Mouse (Mus musculus) CH12.LX (cell line): ENCODE measurements around the gene Scfd2. TPM values are rescaled to one million over a fixed set of nuclear protein-coding genes. Genes with fewer than 3 reads are reported as not detected.

Experiments used
- DNase-seq: peaks from one replicate; pipeline ENCODE4 v3.0.0-alpha.2; 2013; ENCODE audit errors: extremely low read depth
- H3K27ac ChIP-seq: 2 replicates; pipeline ENCODE4 v1.5.1; 2012; ENCODE audit warnings: low read depth, mild to moderate bottlenecking, control low read depth, moderate library complexity; ENCODE audit not compliant: insufficient read depth
- H3K27me3 ChIP-seq: replicated peaks from 2 replicates; pipeline ENCODE3; 2012; ENCODE audit warnings: inconsistent platforms
- H3K36me3 ChIP-seq, 2 experiments: replicated peaks in 1 of 2; 2 replicates each; pipeline versions ENCODE3 to v1.6.1; 2012; ENCODE audit warnings: inconsistent platforms in 1 of 2, low read length in 1 of 2, mild to moderate bottlenecking in 1 of 2, mixed read lengths in 1 of 2, moderate library complexity in 1 of 2; ENCODE audit not compliant: control insufficient read depth in 1 of 2, insufficient read depth in 1 of 2
- H3K4me1 ChIP-seq, 2 experiments: 2 replicates each; pipeline ENCODE4 v1.6.1; 2012; ENCODE audit warnings: inconsistent platforms in 1 of 2, moderate library complexity in 1 of 2; ENCODE audit not compliant: insufficient read depth in 2 of 2, control insufficient read depth in 1 of 2
- H3K4me2 ChIP-seq: 2 replicates; pipeline ENCODE4 v1.6.1; 2012; ENCODE audit warnings: low read depth, mild to moderate bottlenecking, control low read depth; ENCODE audit not compliant: poor library complexity, insufficient read depth, severe bottlenecking
- H3K4me3 ChIP-seq, 3 experiments: fragments of 150-350 bp in 1 of 3; sonication (generic) in 1 of 3; replicated peaks in 1 of 3; 2 replicates each; pipeline versions ENCODE3 to v1.5.1; 2011 to 2012; ENCODE audit warnings: low read depth in 2 of 3, low read length in 2 of 3, mild to moderate bottlenecking in 2 of 3, moderate library complexity in 2 of 3, control low read depth in 1 of 3, improper control_type of control experiment in 1 of 3, inconsistent platforms in 1 of 3, mixed read lengths in 1 of 3; ENCODE audit not compliant: poor library complexity in 1 of 3
- H3K79me2 ChIP-seq: replicated peaks from 2 replicates; pipeline ENCODE4 v1.6.1; 2012; ENCODE audit warnings: mild to moderate bottlenecking, moderate library complexity; ENCODE audit not compliant: control insufficient read depth, poor library complexity, insufficient read depth, severe bottlenecking; ENCODE audit errors: extremely low read depth
- H3K9ac ChIP-seq: 2 replicates; pipeline ENCODE4 v1.6.1; 2012; ENCODE audit warnings: low read depth, mild to moderate bottlenecking, control low read depth, moderate library complexity; ENCODE audit not compliant: insufficient read depth
- H3K9me3 ChIP-seq: replicated peaks from 2 replicates; pipeline ENCODE3; 2012; ENCODE audit warnings: low read length, inconsistent platforms, mixed read lengths
- CTCF ChIP-seq, 2 experiments: IDR thresholded peaks in 1 of 2; conservative IDR thresholded peaks in 1 of 2; 2 replicates each; pipeline ENCODE4 v1.5.1; 2011 to 2012; ENCODE audit warnings: low read depth in 2 of 2, low read length in 2 of 2, improper control_type of control experiment in 1 of 2, inconsistent platforms in 1 of 2, mild to moderate bottlenecking in 1 of 2, moderate library complexity in 1 of 2
- EP300 ChIP-seq: IDR thresholded peaks from 2 replicates; pipeline ENCODE4 v1.6.1; 2011; ENCODE audit warnings: low read length, improper control_type of control experiment
- ETS1 ChIP-seq: conservative IDR thresholded peaks from 2 replicates; pipeline ENCODE4 v1.6.1; 2012; ENCODE audit warnings: low read depth, mild to moderate bottlenecking, inconsistent platforms, low read length, improper control_type of control experiment, moderate library complexity
- IRF4 ChIP-seq: IDR thresholded peaks from 2 replicates; pipeline ENCODE4 v1.6.1; 2014; ENCODE audit warnings: low read depth, mild to moderate bottlenecking, inconsistent platforms, low read length, improper control_type of control experiment
- JUN ChIP-seq: IDR thresholded peaks from 2 replicates; pipeline ENCODE4 v1.6.1; 2011; ENCODE audit warnings: low read depth, mild to moderate bottlenecking, low read length, improper control_type of control experiment, moderate library complexity; ENCODE audit not compliant: insufficient read depth
- KAT2A ChIP-seq: IDR thresholded peaks from 2 replicates; pipeline ENCODE4 v1.6.1; 2012; ENCODE audit warnings: low read length, improper control_type of control experiment, inconsistent platforms; ENCODE audit not compliant: insufficient replicate concordance
- MAFK ChIP-seq: IDR thresholded peaks from 2 replicates; pipeline ENCODE4 v1.6.1; 2011; ENCODE audit warnings: low read length, improper control_type of control experiment; ENCODE audit not compliant: insufficient replicate concordance
- MAZ ChIP-seq: IDR thresholded peaks from 2 replicates; pipeline ENCODE4 v1.6.1; 2012; ENCODE audit warnings: low read depth, mild to moderate bottlenecking, inconsistent platforms, low read length, improper control_type of control experiment, moderate library complexity
- MXI1 ChIP-seq: IDR thresholded peaks from 2 replicates; pipeline ENCODE4 v1.6.1; 2011; ENCODE audit warnings: mild to moderate bottlenecking, low read depth, low read length, improper control_type of control experiment
- MYC ChIP-seq: IDR thresholded peaks from 2 replicates; pipeline ENCODE4 v1.6.1; 2011; ENCODE audit warnings: low read depth, mild to moderate bottlenecking, improper control_type of control experiment, low read length
- PAX5 ChIP-seq: IDR thresholded peaks from 2 replicates; pipeline ENCODE4 v1.6.1; 2012; ENCODE audit warnings: low read length, inconsistent platforms, mixed read lengths
- POLR2AphosphoS2 ChIP-seq: IDR thresholded peaks from 2 replicates; pipeline ENCODE4 v1.6.1; 2011; ENCODE audit warnings: low read depth, low read length, improper control_type of control experiment
- RCOR1 ChIP-seq: conservative IDR thresholded peaks from 2 replicates; pipeline ENCODE4 v1.6.1; 2012; ENCODE audit warnings: low read depth, mild to moderate bottlenecking, inconsistent platforms, low read length, improper control_type of control experiment
- SIN3A ChIP-seq: IDR thresholded peaks from 2 replicates; pipeline ENCODE4 v1.6.1; 2012; ENCODE audit warnings: low read length, improper control_type of control experiment, inconsistent platforms
- TBP ChIP-seq: conservative IDR thresholded peaks from 2 replicates; pipeline ENCODE4 v1.6.1; 2011; ENCODE audit warnings: low read depth, low read length, improper control_type of control experiment
- USF1 ChIP-seq: IDR thresholded peaks from 2 replicates; pipeline ENCODE4 v1.6.1; 2014; ENCODE audit warnings: low read depth, mild to moderate bottlenecking, inconsistent platforms, low read length, improper control_type of control experiment
- USF2 ChIP-seq: conservative IDR thresholded peaks from 2 replicates; pipeline ENCODE4 v1.6.1; 2011; ENCODE audit warnings: low read depth, low read length, improper control_type of control experiment
- ZKSCAN1 ChIP-seq: IDR thresholded peaks from 2 replicates; pipeline ENCODE4 v1.6.1; 2012; ENCODE audit warnings: low read depth, inconsistent platforms, low read length, improper control_type of control experiment, borderline replicate concordance
- ZMIZ1 ChIP-seq: IDR thresholded peaks from 2 replicates; pipeline ENCODE4 v1.6.1; 2012; ENCODE audit warnings: low read depth, mild to moderate bottlenecking, inconsistent platforms, low read length, improper control_type of control experiment
- dilution Hi-C: fragments of 300-500 bp; cut with MboI; formaldehyde crosslinking; loops from 2 replicates; pipeline ENCODE4 v1.14.3; 2020; ENCODE audit warnings: low sequenced_read_pairs; ENCODE audit not compliant: extremely low pct_unique_long_range_greater_than_20kb, extremely low pct_ligation_motif_present
- in situ Hi-C: fragments of 300-500 bp; cut with MboI; formaldehyde crosslinking; loops from 3 replicates; pipeline ENCODE4 v1.14.3; 2019; ENCODE audit warnings: low sequenced_read_pairs, low pct_ligation_motif_present, low pct_unique_long_range_greater_than_20kb, mixed read lengths
- polyA plus RNA-seq: library from polyadenylated mRNA; unstranded; fragments of >175 nt; gene quantifications from 2 replicates; pipeline ENCODE4 v1.2.1, GENCODE M21; 2012; ENCODE audit warnings: low read depth; ENCODE audit not compliant: insufficient read length
- total RNA-seq, 2 experiments: library from RNA; depleted of rRNA; stranded (reverse); fragments of 300-350 nt in 1 of 2; fragments of >200 nt in 1 of 2; gene quantifications; 2 replicates each; pipeline ENCODE4 v1.2.3; 2012 to 2014

Gene Scfd2
- total and polyA plus RNA-seq, 3 experiments = 13.2 to 18.0 (median 14.4) TPM

DNA sequence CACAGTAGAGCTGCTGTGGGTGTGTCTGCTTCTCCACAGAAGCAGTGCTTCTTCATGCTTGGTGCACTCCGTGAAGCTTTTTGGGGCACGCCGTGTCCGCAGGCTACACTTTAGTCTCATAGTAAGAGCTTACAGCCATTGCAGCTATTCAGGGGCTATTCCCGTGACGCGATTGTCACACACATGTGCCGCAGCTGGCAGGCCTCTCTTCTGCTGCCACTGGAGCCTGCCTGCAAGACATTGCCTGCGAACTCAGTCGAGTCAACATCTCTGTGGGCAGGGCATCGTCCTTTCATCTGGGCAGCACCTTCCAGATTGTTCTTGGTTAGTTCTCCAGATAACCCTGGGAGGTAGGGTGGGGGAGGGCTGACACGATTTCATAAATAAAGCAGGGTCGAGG is 331.8 kb downstream of the Scfd2 start:
- peaks cover 8 to 43% of the 10 kb centered on the region in 2 experiments for H3K4me1 ChIP-seq
- H3K9me3 ChIP-seq = peaks cover 2% of the 10 kb centered on the region
- no peak overlapping the region for H3K27ac ChIP-seq
- dilution Hi-C loops = no loop called here
- no peak overlapping the region for H3K4me3 ChIP-seq
- H3K4me2 ChIP-seq = no peak overlapping the region
- TF ChIP-seq MYC = no peak
- no peak for TF ChIP-seq KAT2A
- no peak for TF ChIP-seq ZMIZ1
- TF ChIP-seq TBP = no peak
- TF ChIP-seq CTCF (conservative IDR thresholded peaks at IDR 0.05 in 1 of 2, IDR thresholded peaks at IDR 0.05 in 1 of 2; ENCODE audit: low read depth in 2 of 2, low read length in 2 of 2) = no peak
- no peak for TF ChIP-seq USF1
- TF ChIP-seq IRF4 = no peak
- no peak for TF ChIP-seq RCOR1
- no peak for TF ChIP-seq PAX5
- no peak for TF ChIP-seq SIN3A
- TF ChIP-seq MAFK = no peak
- TF ChIP-seq EP300 = no peak
- no peak for TF ChIP-seq POLR2AphosphoS2
- no peak for TF ChIP-seq ETS1
- no peak for DNase-seq
- H3K36me3 ChIP-seq = peaks cover 0 to 26% of the 10 kb centered on the region in 2 experiments
- no peaks in the 10 kb centered on the region for H3K27me3 ChIP-seq
- in situ Hi-C loops = no loop called here
- H3K79me2 ChIP-seq = no peaks in the 10 kb centered on the region
- H3K9ac ChIP-seq = no peak overlapping the region

DNA sequence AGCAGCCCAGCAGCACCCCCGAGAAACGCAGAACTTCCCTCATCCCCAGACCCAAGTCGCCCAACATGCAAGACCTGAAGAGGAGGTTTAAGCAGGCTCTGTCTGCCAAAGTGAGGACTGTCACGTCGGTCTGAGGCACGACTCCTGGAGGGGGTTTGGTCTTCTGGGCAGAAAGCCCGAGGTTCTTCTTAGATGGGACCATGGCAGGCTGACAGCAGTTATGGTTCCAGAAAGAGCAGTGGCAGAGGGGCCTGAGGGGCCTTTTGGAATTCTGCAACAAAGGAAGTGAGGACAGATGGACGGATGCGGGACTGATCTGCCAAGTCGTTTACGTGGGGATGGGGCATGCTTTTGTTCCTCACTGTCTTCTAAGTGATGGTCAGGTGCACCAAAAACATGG is 333.1 kb downstream of the Scfd2 start:
- H3K27me3 ChIP-seq = no peaks in the 10 kb centered on the region
- dilution Hi-C loops = no loop called here
- no peak overlapping the region for H3K4me2 ChIP-seq
- peaks cover 11 to 50% of the 10 kb centered on the region in 2 experiments for H3K4me1 ChIP-seq
- no peaks in the 10 kb centered on the region for H3K79me2 ChIP-seq
- H3K9ac ChIP-seq = no peak overlapping the region
- no peak overlapping the region for H3K4me3 ChIP-seq
- DNase-seq = no peak
- no peak overlapping the region for H3K27ac ChIP-seq
- H3K36me3 ChIP-seq = peaks cover 0 to 26% of the 10 kb centered on the region in 2 experiments
- H3K9me3 ChIP-seq = peaks cover 2% of the 10 kb centered on the region
- in situ Hi-C loops = no loop called here
- TF ChIP-seq EP300 (no peak), JUN (no peak), ZMIZ1 (no peak), USF2 (no peak), MAZ (no peak), ZKSCAN1 (no peak), MXI1 (no peak)
- TF ChIP-seq, all 38 proteins: peak for 0
